Comparison of ENCODE assay signal across 16 mouse cellular contexts in genomic region chr7:83615815-83616214, GRCm38 (mm10). TPM values are rescaled to one million over a fixed set of nuclear protein-coding genes. Genes with fewer than 3 reads are reported as not detected.
DNase-seq lines count a peak whose midpoint lies in the region; ATAC-seq and TF ChIP-seq lines count a peak whose summit lies in the region.
"Had no signal": no experiment of that assay in that cellular context is flagged by ENCODE, and none has a peak within 500 bp of the region (broad histone marks: within the 10 kb centered on the region; RNA-seq: fewer than 3 reads in every experiment).

No protein-coding gene starts in this region.

- no peak overlapping the region for H3K27ac ChIP-seq in gastrocnemius, adult 2 months
- H3K27ac ChIP-seq in lung, postnatal 0 days (ENCODE audit: low read length), result no peak overlapping the region
- H3K27ac ChIP-seq: hindbrain, embryonic 14.5 days; limb, embryonic 13.5 days; midbrain, embryonic 15.5 days; neural tube, embryonic 12.5 days had no signal

- H3K4me2 ChIP-seq in lung, postnatal 0 days (replicated peaks; ENCODE audit: low read depth, low read length), result no peak overlapping the region
- H3K4me2 ChIP-seq: hindbrain, embryonic 14.5 days; limb, embryonic 13.5 days; midbrain, embryonic 15.5 days; neural tube, embryonic 12.5 days had no signal

- H3K27me3 ChIP-seq in lung, postnatal 0 days (replicated peaks; ENCODE audit: insufficient read depth, low read length), result no peaks in the 10 kb centered on the region
- H3K27me3 ChIP-seq: limb, embryonic 13.5 days; midbrain, embryonic 15.5 days; neural tube, embryonic 12.5 days had no signal

- H3K4me1 ChIP-seq in lung, postnatal 0 days (ENCODE audit: insufficient read depth, low read depth, low read length), result no peaks in the 10 kb centered on the region
- H3K4me1 ChIP-seq: midbrain, embryonic 15.5 days had no signal

- no peak for DNase-seq in gastrocnemius, adult 2 months
- no peak for DNase-seq in gastrocnemius, postnatal 10 days
- no peak for DNase-seq in lung, postnatal 0 days (ENCODE audit: low spot score)
- DNase-seq in lung, postnatal 14 days, result no peak
- peak; percentile 12 for DNase-seq in R1 (ENCODE audit: low read depth, low spot score)
- DNase-seq in frontal cortex, postnatal 25 days (ENCODE audit: low spot score in 2 of 2), result no peak
- DNase-seq in frontal cortex, postnatal 10 days (ENCODE audit: low spot score in 2 of 2), result no peak
- DNase-seq: cerebellum, postnatal 25 days; gastrocnemius, postnatal 36 days; kidney, adult 8-10 months had no signal

- no peak for TF ChIP-seq EP300 in lung, postnatal 0 days (IDR thresholded peaks at IDR 0.05)

- ATAC-seq in lung, postnatal 0 days, result no peak
- peak; percentile 51; the same call in 1 of the 2 replicates for ATAC-seq in monocyte, adult 5-6 weeks (replicated peaks; ENCODE audit: insufficient number of reproducible peaks, low FRiP score, low TSS enrichment, poor library complexity, severe bottlenecking)
- ATAC-seq: forebrain, embryonic 14.5 days; midbrain, embryonic 15.5 days had no signal

- no peaks in the 10 kb centered on the region for H3K9me3 ChIP-seq in lung, postnatal 0 days (ENCODE audit: low read length)
- H3K9me3 ChIP-seq: limb, embryonic 13.5 days; midbrain, embryonic 15.5 days; neural tube, embryonic 12.5 days had no signal

- WGBS in lung, postnatal 0 days, result 80% methylated on average over 8 of the region's 8 CpGs

- intact Hi-C loops in gastrocnemius, adult 2 months (cut with DNase I), result no loop called here

- no peak overlapping the region for H3K4me3 ChIP-seq in gastrocnemius, adult 2 months
- H3K4me3 ChIP-seq in lung, postnatal 0 days (ENCODE audit: low read depth, low read length), result no peak overlapping the region
- H3K4me3 ChIP-seq: limb, embryonic 13.5 days; midbrain, embryonic 15.5 days; neural tube, embryonic 12.5 days had no signal

- no peaks in the 10 kb centered on the region for H3K36me3 ChIP-seq in lung, postnatal 0 days (ENCODE audit: insufficient read depth, low read length)
- H3K36me3 ChIP-seq: limb, embryonic 13.5 days; midbrain, embryonic 15.5 days; neural tube, embryonic 12.5 days had no signal

- TF ChIP-seq CTCF in gastrocnemius, adult 2 months (IDR thresholded peaks at IDR 0.05), result peak; percentile 6; the same call in 1 of the 2 replicates
- TF ChIP-seq CTCF in lung, postnatal 0 days (IDR thresholded peaks at IDR 0.05), result peak; percentile 19; the same call in 1 of the 2 replicates

- no peak overlapping the region for H3K9ac ChIP-seq in lung, postnatal 0 days (replicated peaks; ENCODE audit: low read depth)
- H3K9ac ChIP-seq: hindbrain, embryonic 14.5 days; limb, embryonic 13.5 days; midbrain, embryonic 15.5 days; neural tube, embryonic 12.5 days had no signal

RNA-seq across cellular contexts. Expression of gene Stard5, which starts 15.9 kb away (rescaled TPM):
- 1 to 10 TPM; 3.7 to 4.9 TPM for total RNA-seq in gastrocnemius, adult 2 months (2021)
- 1 to 10 TPM; 8.6 to 9.1 TPM for total RNA-seq in gastrocnemius, postnatal 10 days (2021)
- polyA plus RNA-seq in lung, postnatal 0 days (2015; fragmentation: Nextera tagmentation; extraction: Ambion mirVana), result 12.9 and 13.4 TPM in 2 replicates
- total RNA-seq in monocyte, adult 5-6 weeks (2017), result 32.2 to 38.7 TPM (median 38.0 TPM) in 3 replicates

RNA-seq across cellular contexts. Expression of gene Tmc3, which starts 31.1 kb away (rescaled TPM):
- not detected for total RNA-seq in gastrocnemius, adult 2 months (2021)
- total RNA-seq in gastrocnemius, postnatal 10 days (2021), result 1 to 10 TPM in 1 of 2 experiments, under 1 TPM in 1; 0.80 to 1.6 TPM
- 0.11 and 0.24 TPM in 2 replicates for polyA plus RNA-seq in lung, postnatal 0 days (2015; fragmentation: Nextera tagmentation; extraction: Ambion mirVana)
- total RNA-seq in monocyte, adult 5-6 weeks (2017), result 0.10 to 7.4 TPM (median 0.29 TPM) in 3 replicates
